13 mouse cellular contexts compared by ENCODE assay signal in genomic region chr4:106149471-106150048, GRCm38 (mm10).
"Had no signal": no experiment of that assay in that cellular context is flagged by ENCODE, and none has a peak within 500 bp of the region (broad histone marks: within the 10 kb centered on the region; RNA-seq: fewer than 3 reads in every experiment).

No protein-coding gene starts in this region.

- H3K36me3 ChIP-seq: liver, embryonic 13.5 days; neural tube, embryonic 12.5 days had no signal

- H3K4me3 ChIP-seq: left cerebral cortex, adult 2 months; liver, embryonic 13.5 days; neural tube, embryonic 12.5 days had no signal

- DNase-seq: kidney, adult 18-20 months; kidney, postnatal 25 days; liver; liver, embryonic 13.5 days; lung, adult 18-20 months; lung, postnatal 36 days; midbrain, embryonic 14.5 days; right cerebral cortex, postnatal 4 days; spleen, adult 18-20 months; thymus, adult 18-20 months; thymus, postnatal 14 days had no signal

- H3K9ac ChIP-seq: liver, embryonic 13.5 days; neural tube, embryonic 12.5 days had no signal

- H3K27me3 ChIP-seq: liver, embryonic 13.5 days; neural tube, embryonic 12.5 days had no signal

- H3K4me1 ChIP-seq: liver, embryonic 13.5 days; neural tube, embryonic 12.5 days had no signal

- H3K9me3 ChIP-seq: liver, embryonic 13.5 days; neural tube, embryonic 12.5 days had no signal

- H3K27ac ChIP-seq: left cerebral cortex, adult 2 months; liver, embryonic 13.5 days; neural tube, embryonic 12.5 days had no signal

- H3K4me2 ChIP-seq: liver, embryonic 13.5 days; neural tube, embryonic 12.5 days had no signal
